Mouse (Mus musculus) limb, embryonic 15.5 days (tissue): ENCODE measurements at regions not wholly inside any gene's neighbourhood (a gene's known extent, or its start where the extent isn't known, plus 50 kb on each side); places are given as distances from the start of the nearest gene placed in this dataset.

Source experiments
- ATAC-seq: fragments of 200-750 bp; cut with Nextera tagmentation; 2 replicates; pipeline ENCODE4 v1.8.0; 2017; ENCODE audit warnings: low read depth, moderate TSS enrichment; ENCODE audit not compliant: insufficient number of reproducible peaks, low FRiP score, low TSS enrichment
- H3K27ac ChIP-seq: fragments of 300-500 bp; sonication (generic); 2 replicates; pipeline ENCODE4 v1.5.1; 2015; ENCODE audit warnings: moderate library complexity, mild to moderate bottlenecking, inconsistent platforms
- H3K27me3 ChIP-seq: fragments of 300-500 bp; sonication (generic); 2 replicates; pipeline ENCODE4 v1.6.1; 2015; ENCODE audit warnings: inconsistent platforms
- H3K36me3 ChIP-seq: fragments of 300-500 bp; sonication (generic); 2 replicates; pipeline ENCODE4 v1.6.1; 2015; ENCODE audit warnings: inconsistent platforms
- H3K4me1 ChIP-seq: fragments of 300-500 bp; sonication (generic); 2 replicates; pipeline ENCODE4 v1.6.1; 2015; ENCODE audit warnings: inconsistent platforms
- H3K4me2 ChIP-seq: fragments of 300-500 bp; sonication (generic); 2 replicates; pipeline ENCODE4 v1.6.1; 2015; ENCODE audit warnings: mild to moderate bottlenecking, inconsistent platforms
- H3K4me3 ChIP-seq: fragments of 300-500 bp; sonication (generic); 2 replicates; pipeline ENCODE4 v1.5.1; 2015; ENCODE audit warnings: mild to moderate bottlenecking, inconsistent platforms
- H3K9ac ChIP-seq: fragments of 300-500 bp; sonication (generic); 2 replicates; pipeline ENCODE4 v1.6.1; 2015; ENCODE audit warnings: inconsistent platforms
- H3K9me3 ChIP-seq: fragments of 300-500 bp; sonication (generic); 2 replicates; pipeline ENCODE4 v1.6.1; 2016; ENCODE audit warnings: inconsistent platforms
- WGBS: fragments of 180-500 bp; shearing (Covaris S2); methylation state at CpG from one replicate; pipeline ENCODE4 v1.1.7; 2015; 5-methylcytosine and 5-hydroxymethylcytosine counted together

DNA sequence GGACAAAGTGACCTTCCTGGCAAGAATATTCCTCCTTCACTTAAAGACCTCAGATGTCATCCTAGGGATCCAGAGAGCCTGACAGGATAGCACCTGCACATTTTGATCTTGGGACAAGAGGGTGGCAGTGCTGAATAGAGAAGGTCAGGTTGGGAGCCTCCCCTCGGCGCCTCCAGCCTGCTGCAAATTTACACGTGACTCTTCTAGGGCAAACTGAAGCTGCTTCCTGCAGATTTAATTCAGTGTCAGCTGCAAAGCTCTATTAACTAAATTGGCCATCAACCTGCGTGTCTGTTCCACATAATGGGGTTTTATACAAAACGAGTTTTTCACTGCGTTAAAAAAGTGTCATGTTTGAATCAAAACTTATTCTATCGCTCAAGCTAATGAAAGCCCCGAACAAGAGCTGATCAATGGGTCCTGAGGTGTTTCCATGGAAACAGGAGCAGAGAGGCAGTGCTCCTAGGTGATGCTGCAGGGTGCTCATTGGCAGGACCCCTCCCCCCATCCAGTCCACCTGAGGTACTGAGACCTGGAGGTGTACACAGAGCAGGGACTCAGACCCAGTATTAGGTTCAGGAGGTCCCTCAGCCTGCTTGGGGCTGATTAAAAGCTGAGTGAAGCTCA is 82.6 kb upstream of the Mycn start:
- Histone ChIP-seq H3K27ac (no peak overlapping the region), H3K9me3 (no peaks in the 10 kb centered on the region), H3K4me3 (no peak overlapping the region), H3K4me1 (peaks cover 12% of the 10 kb centered on the region), H3K9ac (no peak overlapping the region), H3K36me3 (no peaks in the 10 kb centered on the region), H3K27me3 (no peaks in the 10 kb centered on the region), H3K4me2 (no peak overlapping the region)
- WGBS: 66% methylated on average over 8 of the region's 8 CpGs
- no peak for ATAC-seq

DNA sequence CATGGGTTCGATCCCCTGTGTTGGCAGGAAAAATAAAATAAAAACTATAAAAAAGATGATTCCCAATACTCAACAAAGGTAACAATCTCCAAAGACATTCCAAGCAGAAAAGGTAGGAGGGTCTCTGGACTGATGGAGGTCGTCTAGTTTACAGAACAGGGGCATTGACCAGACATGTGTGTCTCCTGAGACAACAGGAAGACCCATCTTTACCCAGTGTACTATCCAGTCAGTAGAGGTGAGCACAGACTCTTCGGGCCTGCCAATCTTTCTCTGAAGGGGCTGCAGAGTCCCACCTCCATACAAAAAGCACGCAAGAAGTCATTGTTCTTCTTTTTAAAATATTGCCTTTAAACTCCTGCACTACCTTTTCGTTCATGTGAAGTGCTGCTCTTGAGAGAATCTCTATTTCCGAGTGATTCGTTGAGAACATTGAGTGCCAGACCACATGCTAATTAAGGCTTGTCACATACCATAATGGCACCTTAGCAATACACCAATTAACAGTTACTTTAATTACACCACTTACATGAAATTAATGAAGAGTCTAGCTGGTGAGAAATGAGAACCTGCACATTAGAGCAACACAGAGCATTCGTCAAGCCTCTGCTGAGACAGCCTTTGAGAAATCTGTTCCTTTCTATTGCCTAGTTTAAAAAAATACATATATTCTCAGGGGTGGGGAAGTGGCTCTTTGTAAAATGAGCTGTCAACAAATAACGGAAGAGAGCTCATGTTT is 69.5 kb upstream of the Mycn start:
- H3K4me2 ChIP-seq: no peak overlapping the region
- H3K9me3 ChIP-seq: no peaks in the 10 kb centered on the region
- ATAC-seq: no peak
- no peaks in the 10 kb centered on the region for H3K36me3 ChIP-seq
- no peaks in the 10 kb centered on the region for H3K27me3 ChIP-seq
- WGBS: 77% methylated on average over 9 of the region's 9 CpGs
- no peak overlapping the region for H3K9ac ChIP-seq
- no peak overlapping the region for H3K27ac ChIP-seq
- no peak overlapping the region for H3K4me3 ChIP-seq
- no peaks in the 10 kb centered on the region for H3K4me1 ChIP-seq

DNA sequence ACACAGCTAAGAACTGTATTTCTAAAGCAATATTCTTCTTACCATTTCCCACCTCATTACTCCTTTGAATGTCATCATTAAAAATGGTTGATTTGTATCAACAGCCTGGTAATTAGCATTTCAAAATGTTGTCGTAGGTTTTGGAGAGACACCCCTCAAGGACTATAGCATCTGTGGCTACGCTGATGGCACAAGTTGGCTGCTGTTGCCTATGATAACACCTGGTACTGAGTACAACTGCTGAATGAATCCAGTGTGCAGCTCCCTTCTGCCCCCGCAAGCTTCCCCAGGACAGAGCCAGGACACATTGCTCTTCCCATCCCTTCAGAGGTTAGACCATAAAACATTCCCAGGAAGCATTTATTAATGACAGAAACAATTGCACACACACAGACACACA is 68.7 kb upstream of the Mycn start:
- Histone ChIP-seq H3K9me3 (no peaks in the 10 kb centered on the region), H3K9ac (no peak overlapping the region), H3K4me1 (no peaks in the 10 kb centered on the region), H3K4me3 (no peak overlapping the region), H3K27ac (no peak overlapping the region), H3K36me3 (no peaks in the 10 kb centered on the region), H3K27me3 (no peaks in the 10 kb centered on the region), H3K4me2 (no peak overlapping the region)
- 77% methylated on average over 3 of the region's 3 CpGs for WGBS
- no peak for ATAC-seq

GRCm38 (mm10) chr12:13009470-13009869 is 67.8 kb upstream of the Mycn start:
- Histone ChIP-seq H3K27ac (no peak overlapping the region), H3K4me1 (no peaks in the 10 kb centered on the region), H3K4me3 (no peak overlapping the region), H3K27me3 (no peaks in the 10 kb centered on the region), H3K36me3 (no peaks in the 10 kb centered on the region), H3K9me3 (no peaks in the 10 kb centered on the region), H3K9ac (no peak overlapping the region), H3K4me2 (no peak overlapping the region)
- WGBS: 35% methylated on average over 2 of the region's 2 CpGs
- ATAC-seq: no peak

- no peaks in the 10 kb centered on the region for H3K36me3 ChIP-seq
- no peak overlapping the region for H3K4me3 ChIP-seq
- H3K4me2 ChIP-seq: no peak overlapping the region
- no peak overlapping the region for H3K27ac ChIP-seq
- 85% methylated on average over 3 of the region's 3 CpGs for WGBS
- no peaks in the 10 kb centered on the region for H3K9me3 ChIP-seq
- H3K27me3 ChIP-seq: no peaks in the 10 kb centered on the region
- ATAC-seq: no peak
- no peak overlapping the region for H3K9ac ChIP-seq
- no peaks in the 10 kb centered on the region for H3K4me1 ChIP-seq
These were observed 61.0 kb upstream of the Mycn start for GRCm38 (mm10) chr12:13002703-13003102.

DNA sequence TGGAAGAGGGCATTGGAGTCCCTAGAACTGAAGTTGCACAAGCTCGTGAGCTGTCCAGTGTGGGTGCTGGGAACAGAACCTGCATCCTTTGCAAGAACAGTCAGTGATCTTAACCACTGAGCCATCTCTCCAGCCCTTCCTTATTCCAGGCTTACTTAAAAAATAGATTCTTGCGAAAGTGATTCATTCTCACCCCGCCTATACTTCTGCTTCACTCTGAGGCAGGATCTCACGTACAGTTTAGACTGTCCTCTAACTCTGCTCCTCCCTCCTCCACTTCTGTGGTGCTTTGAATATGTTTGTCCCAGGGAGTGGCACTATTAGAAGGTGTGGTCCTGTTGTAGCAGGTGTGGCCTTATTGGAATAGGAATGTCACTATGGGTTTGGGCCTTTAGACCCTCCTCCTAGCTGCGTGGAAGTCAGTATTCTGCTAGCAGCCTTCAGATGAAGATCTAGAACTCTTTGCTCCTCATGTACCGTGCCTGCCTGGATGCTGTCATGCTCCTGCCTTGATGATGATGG is 60.4 kb upstream of the Mycn start:
- WGBS: 87% methylated on average over 6 of the region's 6 CpGs
- no peak for ATAC-seq
- H3K4me3 ChIP-seq: no peak overlapping the region
- no peak overlapping the region for H3K4me2 ChIP-seq
- H3K27ac ChIP-seq: no peak overlapping the region
- no peaks in the 10 kb centered on the region for H3K27me3 ChIP-seq
- no peaks in the 10 kb centered on the region for H3K4me1 ChIP-seq
- no peaks in the 10 kb centered on the region for H3K9me3 ChIP-seq
- H3K36me3 ChIP-seq: no peaks in the 10 kb centered on the region
- H3K9ac ChIP-seq: no peak overlapping the region

- Histone ChIP-seq H3K9me3 (no peaks in the 10 kb centered on the region), H3K27ac (no peak overlapping the region), H3K27me3 (no peaks in the 10 kb centered on the region), H3K4me1 (0 out of 2 replicates have a peak, but pooled peaks cover 4% of the 10 kb centered on the region), H3K4me2 (no peak overlapping the region), H3K36me3 (no peaks in the 10 kb centered on the region), H3K4me3 (no peak overlapping the region), H3K9ac (no peak overlapping the region)
- no peak for ATAC-seq
- WGBS: 83% methylated on average over 9 of the region's 9 CpGs
These were observed 54.3 kb upstream of the Mycn start for GRCm38 (mm10) chr12:12995974-12996361.

DNA sequence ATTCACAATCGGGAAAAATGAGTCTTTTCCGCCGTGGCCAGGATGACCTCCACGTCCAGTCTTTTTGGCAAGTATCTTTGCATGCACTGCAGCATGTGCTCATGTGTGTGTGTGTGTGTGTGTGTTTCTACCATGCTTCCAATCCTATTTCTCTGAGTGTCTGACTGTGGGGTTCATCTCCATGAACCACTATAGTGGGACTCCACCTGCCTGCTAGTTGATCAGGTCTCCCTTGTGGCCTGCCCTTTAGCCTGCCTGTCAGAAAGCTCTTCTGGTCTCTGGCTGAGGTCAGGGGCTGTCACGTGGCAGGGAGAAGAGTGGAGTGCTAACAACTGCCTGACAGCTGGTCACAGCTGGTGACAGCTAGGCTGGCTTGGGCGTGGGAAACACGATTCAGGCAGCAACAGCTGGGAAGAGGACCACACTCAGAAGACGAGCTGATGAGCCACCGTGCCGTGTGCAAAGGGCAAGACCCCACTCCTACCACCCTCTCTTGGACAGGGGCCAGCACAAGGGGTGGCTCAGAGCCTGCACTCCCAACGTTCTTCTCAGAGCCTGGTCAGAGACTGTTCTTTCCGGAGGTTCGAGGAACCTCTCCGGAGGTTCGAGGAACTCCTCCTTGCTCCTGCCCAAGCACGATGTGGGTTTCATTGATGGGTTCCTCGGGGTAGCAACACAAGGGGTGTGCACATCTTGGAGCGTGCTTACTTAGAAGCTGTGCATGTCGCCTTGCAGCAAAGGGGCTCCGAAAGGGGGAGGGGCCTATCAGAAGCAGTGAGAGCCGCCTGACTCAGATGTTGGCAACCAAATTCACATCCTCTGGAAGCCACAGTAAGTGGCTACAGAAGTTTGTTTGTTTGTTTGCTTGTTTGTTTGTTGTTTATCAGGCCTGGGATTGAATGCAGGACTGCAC is 53.6 kb upstream of the Mycn start:
- no peaks in the 10 kb centered on the region for H3K9me3 ChIP-seq
- no peak overlapping the region for H3K4me2 ChIP-seq
- H3K27ac ChIP-seq: no peak overlapping the region
- no peak overlapping the region for H3K4me3 ChIP-seq
- no peaks in the 10 kb centered on the region for H3K36me3 ChIP-seq
- peak; percentile 58; the same call in 1 of the 2 replicates for ATAC-seq
- H3K4me1 ChIP-seq: 0 out of 2 replicates have a peak, but pooled peaks cover 4% of the 10 kb centered on the region
- H3K9ac ChIP-seq: no peak overlapping the region
- no peaks in the 10 kb centered on the region for H3K27me3 ChIP-seq
- 47% methylated on average over 21 of the region's 21 CpGs for whole genome bisulfite sequencing

- H3K4me2 ChIP-seq: no peak overlapping the region
- no peaks in the 10 kb centered on the region for H3K27me3 ChIP-seq
- no peaks in the 10 kb centered on the region for H3K36me3 ChIP-seq
- no peaks in the 10 kb centered on the region for H3K9me3 ChIP-seq
- H3K4me1 ChIP-seq: 0 out of 2 replicates have a peak, but pooled peaks cover 4% of the 10 kb centered on the region
- no peak overlapping the region for H3K4me3 ChIP-seq
- no peak for ATAC-seq
- WGBS: 61% methylated on average over 8 of the region's 8 CpGs
- H3K9ac ChIP-seq: no peak overlapping the region
- no peak overlapping the region for H3K27ac ChIP-seq
These were observed 52.4 kb upstream of the Mycn start for GRCm38 (mm10) chr12:12993894-12994714.
